Mouse (Mus musculus) adrenal gland, adult 18-20 months (tissue): Measurements from ENCODE around the gene Gm37240. TPM values are rescaled to one million over a fixed set of nuclear protein-coding genes. Genes with fewer than 3 reads are reported as not detected.
"Not testable (repeated sequence)": the region's sequence is repeated elsewhere in the genome, so short reads cannot be mapped to it uniquely, and the experiment has no call there.

ENCODE experiments used
- DNase-seq, 2 experiments: peaks; one replicate each; pipeline ENCODE4 v3.0.0; 2021 to 2022; ENCODE audit warnings: low spot score in 2 of 2
- total RNA-seq, 2 experiments: library from RNA; stranded (reverse); gene quantifications; 1 replicate in 1 of 2; 2 replicates in 1 of 2; pipeline ENCODE4 v1.2.3; 2021

The Gm37240 gene
- total RNA-seq, 2 experiments from 2014 or later = 5.7 to 7.9 TPM

- no peak for DNase-seq
These were observed 960.0 kb downstream of the Gm37240 start for GRCm38 (mm10) chr3:84927168-84927794.

DNA sequence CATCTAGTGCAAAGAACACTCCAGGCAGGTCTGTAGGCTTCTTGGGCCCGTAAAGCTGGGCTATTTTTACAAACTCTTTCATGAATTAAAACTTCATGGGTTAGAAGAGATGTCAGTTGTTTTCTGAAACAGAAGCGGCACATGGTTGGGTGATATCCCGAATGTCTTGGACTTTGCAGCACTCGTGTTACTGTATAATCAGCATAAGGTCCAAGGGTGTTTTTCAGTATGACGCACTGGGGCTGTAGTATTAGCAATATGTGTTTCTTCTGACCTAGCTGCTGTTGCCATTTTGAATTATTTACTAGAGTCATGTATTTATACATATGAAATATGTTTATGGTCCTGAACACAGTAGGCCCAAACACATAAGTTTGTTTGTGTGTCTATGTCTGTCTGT is 961.2 kb downstream of the Gm37240 start:
- no peak for DNase-seq

DNA sequence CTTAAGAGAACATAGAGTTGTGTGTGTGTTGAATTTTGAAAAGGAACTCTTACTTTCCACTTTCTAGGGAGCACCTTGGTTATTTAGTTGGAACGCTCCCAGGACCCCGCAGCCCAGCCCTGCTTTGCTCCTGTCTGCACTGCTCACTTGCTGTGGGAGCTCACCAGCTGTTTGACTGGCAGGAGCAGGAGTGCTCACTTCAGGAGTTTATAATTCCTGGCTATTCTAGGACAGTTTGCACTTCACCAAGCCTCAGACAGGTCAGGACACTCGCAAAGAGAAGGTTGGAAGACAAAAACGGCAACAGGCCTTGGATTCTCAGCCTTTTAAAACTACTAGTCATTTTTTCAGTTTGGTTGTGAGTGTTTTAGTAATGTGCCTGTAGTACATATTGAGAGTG is 962.1 kb downstream of the Gm37240 start:
- DNase-seq = no peak

DNA sequence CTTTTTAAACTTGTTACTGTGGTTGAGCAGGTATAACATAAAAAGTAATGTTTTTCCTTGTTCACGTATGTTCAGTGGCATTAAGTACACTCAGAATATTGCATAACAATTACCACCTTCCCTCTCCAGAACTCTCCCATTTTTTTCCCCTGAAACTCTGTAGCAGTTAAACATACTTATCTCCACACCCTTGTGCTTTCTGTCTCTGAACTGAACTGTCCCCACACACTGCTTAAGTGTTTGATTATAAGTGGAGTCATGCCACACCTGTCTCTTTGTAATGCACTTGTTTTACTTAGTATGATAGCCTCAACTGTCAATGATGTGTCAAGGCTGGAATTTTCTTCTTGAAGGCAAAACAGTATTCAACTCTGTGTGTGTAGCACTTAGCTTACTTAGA is 963.6 kb downstream of the Gm37240 start:
- DNase-seq = no peak

DNA sequence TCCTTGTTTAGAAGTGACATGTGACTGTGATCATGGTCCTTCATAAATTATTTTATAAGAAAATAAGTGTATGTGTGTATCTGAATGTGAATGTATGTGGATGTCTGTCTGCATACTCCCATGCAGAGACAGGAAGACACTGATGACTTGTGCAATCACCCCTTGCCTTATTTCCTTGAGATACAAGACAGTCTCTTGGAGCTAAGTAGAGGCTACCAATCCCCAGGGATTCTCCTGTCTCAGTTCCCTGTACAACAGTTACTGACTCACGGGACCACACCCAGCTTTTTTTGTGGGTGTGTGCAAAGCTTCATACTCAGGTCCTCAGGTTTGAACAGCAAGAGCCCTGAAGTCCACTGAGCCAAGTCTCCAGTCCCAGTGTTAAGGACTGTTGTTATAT is 964.1 kb downstream of the Gm37240 start:
- DNase-seq = no peak

- DNase-seq = peak in 1 of 2 experiments; percentile 18
These were observed 965.5 kb downstream of the Gm37240 start for GRCm38 (mm10) chr3:84921704-84922420.

- no peak for DNase-seq
These were observed 969.2 kb downstream of the Gm37240 start for GRCm38 (mm10) chr3:84917903-84918679.

- DNase-seq = no peak
These were observed 973.0 kb downstream of the Gm37240 start for GRCm38 (mm10) chr3:84914284-84914683.

DNA sequence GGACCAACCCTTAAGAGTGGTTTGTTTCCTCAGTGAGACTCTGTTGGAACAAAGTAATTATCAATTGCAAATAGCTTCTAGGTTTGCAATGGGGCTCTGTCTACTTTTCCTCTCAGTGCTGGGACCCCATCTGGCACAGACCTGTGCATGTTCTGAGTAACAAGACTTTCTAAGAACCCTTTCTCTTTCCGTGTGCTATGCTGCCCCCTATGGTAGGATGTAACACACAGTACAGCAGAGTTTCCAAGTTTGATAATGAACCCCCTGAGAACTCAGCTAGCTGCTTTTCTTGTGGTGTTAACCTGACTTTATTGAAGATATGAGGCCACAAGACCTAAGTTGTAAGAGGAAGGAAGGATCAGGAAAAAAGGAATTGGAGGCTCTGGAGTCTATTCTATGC is 980.8 kb downstream of the Gm37240 start:
- peak in 1 of 2 experiments; percentile 18 for DNase-seq

DNA sequence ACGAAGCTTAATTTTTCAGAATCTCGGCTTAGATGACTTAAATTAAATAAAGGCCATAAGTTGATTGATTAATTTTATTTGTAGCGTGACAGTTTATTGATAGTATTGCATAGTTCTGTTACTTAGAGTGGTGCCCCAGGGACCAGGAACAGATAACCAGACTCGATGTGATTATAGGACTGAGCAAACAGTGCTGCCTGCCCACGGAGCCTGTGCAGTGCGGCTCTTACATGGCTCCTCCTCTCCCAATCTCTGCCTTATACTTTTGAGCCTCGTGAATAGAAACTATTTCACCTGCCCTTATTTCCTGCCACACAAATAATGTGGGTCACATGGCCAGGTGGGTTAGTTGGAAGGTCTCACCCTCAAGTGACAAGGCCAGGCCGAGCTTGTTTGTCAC is 989.4 kb downstream of the Gm37240 start:
- no peak for DNase-seq

GRCm38 (mm10) chr3:84890983-84891382 is 996.3 kb downstream of the Gm37240 start:
- peak; percentile 34 to 60 for DNase-seq

DNA sequence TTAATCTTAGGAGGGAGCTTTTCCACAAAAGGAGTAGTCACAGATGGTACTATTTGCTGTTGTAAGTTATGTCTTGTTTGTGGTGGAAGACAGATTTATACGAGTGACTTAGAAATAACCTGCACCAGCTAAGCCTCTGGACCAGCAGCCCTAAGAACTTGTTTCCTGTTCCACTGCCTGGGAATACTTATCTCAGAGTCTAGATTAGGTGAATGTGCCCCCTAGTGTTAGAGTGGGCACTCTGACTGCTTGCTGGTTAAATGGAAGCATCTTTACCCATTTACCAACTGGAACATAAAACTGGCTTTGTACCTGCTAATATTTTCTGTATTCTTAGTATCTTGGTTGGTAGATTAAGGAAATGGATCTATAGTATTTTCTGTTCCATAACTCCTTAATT is 997.7 kb downstream of the Gm37240 start:
- no peak for DNase-seq

- no peak for DNase-seq
These were observed 1003.4 kb downstream of the Gm37240 start for GRCm38 (mm10) chr3:84883817-84884483.

DNA sequence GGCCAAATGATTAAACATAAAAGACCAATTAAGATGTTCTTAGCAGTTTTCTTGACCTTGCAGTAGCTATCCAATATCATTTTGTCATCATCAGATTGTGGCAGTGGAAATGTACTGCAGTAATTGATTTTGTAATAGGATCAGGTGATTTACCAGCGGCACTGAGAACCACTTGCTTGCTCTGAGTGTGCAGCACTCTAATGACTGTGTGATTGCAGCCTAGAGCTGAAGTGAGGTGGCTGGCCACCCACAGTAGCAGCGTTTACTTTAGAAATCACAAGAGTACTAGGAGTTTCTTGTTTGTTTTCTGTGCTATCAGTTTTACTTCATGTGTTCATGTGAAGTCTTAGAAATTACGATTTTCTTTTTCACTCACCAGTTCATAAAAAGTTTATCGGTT is 1011.1 kb downstream of the Gm37240 start:
- no peak for DNase-seq

- no peak for DNase-seq
These were observed 1012.0 kb downstream of the Gm37240 start for GRCm38 (mm10) chr3:84875306-84875705.

DNA sequence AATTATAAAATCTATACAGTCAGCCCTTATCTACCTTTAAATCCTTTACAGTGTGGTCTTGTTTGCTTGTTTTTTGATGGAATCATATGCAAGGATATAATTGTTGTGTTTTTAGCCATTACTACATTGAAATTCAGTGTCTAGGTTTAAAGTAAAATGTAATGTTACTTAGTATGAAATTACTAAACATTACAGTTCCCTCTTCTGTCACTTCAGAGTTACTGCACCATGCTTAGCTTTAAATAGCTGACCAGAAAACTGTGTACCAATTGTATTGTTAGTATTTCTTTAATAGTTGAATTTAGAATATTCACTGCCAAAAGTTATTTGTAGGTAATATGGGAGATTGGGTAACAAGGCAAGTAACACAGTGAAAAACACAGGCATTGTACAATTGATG is 1017.2 kb downstream of the Gm37240 start:
- DNase-seq = no peak

- DNase-seq = no peak
These were observed 1019.3 kb downstream of the Gm37240 start for GRCm38 (mm10) chr3:84867991-84868390.

DNA sequence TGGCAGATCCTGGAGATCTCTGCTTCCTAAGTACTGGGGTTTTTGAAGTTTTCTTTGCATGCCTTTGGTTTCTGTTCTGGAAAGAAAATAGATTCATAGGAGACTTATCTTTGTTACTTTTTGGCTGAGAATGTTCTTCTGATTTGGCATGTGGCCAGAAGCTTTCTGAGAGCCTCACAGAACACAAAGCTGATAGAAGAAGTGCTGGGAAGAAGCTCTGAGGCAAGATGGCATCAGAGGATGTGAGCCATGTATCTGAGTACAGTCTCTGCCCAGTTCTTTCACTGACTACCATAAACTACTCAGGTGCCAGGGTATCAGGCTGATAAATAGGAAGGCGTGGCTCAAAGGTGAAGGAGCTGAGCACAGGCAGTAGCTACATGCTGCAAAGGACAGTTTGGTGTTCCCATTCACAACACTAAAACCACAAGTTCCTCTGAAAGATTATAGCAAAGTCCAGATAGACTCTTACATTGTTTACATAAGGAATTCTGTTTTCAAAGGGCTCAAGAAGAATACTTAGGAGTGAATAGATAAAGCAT is 1019.8 kb downstream of the Gm37240 start:
- DNase-seq = no peak

DNA sequence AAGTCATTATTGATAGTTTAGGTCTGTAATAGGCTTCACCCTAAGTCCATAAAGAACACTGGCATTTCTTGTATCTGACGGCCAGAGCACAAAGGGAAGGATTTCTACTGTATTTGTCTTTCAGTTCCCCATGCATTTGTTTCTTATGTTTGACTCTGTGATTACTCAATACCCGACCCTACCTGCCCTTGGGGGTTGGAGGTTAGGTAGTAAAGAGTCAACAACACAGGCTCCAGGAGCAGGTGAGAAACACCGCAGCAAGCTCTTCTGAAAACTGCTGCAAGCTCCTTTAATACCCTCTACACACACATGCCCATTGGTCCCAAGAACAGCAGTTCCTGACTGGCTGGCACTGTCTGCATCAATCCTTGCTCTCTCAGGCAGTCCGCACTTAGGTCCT is 1020.5 kb downstream of the Gm37240 start:
- DNase-seq = no peak

DNA sequence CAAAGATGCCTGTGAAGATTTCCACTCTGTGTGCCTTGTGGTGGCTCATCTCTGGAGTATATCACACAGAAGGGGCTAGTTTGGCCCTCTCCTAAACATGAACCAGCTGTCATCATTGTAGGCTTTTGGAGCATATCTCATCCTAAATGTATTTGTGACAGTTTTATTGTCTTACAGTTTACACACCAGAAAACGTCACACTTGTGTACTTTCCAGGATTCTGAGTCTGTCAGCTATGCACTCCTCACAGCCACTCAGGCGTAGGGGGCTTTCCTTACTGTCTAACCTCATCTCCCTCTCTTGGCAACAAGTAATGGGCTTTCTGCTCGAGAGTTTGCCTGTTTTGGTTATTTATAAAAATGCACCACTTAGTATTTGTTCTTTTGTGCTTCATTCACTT is 1021.6 kb downstream of the Gm37240 start:
- DNase-seq = no peak

GRCm38 (mm10) chr3:84861817-84862216 is 1025.5 kb downstream of the Gm37240 start:
- not testable (repeated sequence) for DNase-seq
